Mouse (Mus musculus) limb, embryonic 13.5 days (tissue): ENCODE data around the gene Smok2b. TPM values are rescaled to one million over a fixed set of nuclear protein-coding genes. Genes with fewer than 3 reads are reported as not detected.
"Not testable (repeated sequence)": the region's sequence is repeated elsewhere in the genome, so short reads cannot be mapped to it uniquely, and the experiment has no call there.

Source experiments
- ATAC-seq: fragments of 200-750 bp; cut with Nextera tagmentation; 2 replicates; pipeline ENCODE4 v1.8.0; 2017; ENCODE audit warnings: low read depth, moderate number of reproducible peaks, moderate TSS enrichment; ENCODE audit not compliant: low FRiP score
- H3K27ac ChIP-seq: fragments of 300-500 bp; sonication (generic); 2 replicates; pipeline ENCODE4 v1.5.1; 2015; ENCODE audit warnings: inconsistent platforms, mild to moderate bottlenecking, moderate library complexity
- H3K27me3 ChIP-seq: fragments of 300-500 bp; sonication (generic); 2 replicates; pipeline ENCODE4 v1.6.1; 2015; ENCODE audit warnings: mild to moderate bottlenecking, inconsistent platforms
- H3K36me3 ChIP-seq: fragments of 300-500 bp; sonication (generic); 2 replicates; pipeline ENCODE4 v1.6.1; 2015; ENCODE audit warnings: inconsistent platforms, mild to moderate bottlenecking, moderate library complexity
- H3K4me1 ChIP-seq: fragments of 300-500 bp; sonication (generic); 2 replicates; pipeline ENCODE4 v1.6.1; 2015; ENCODE audit warnings: inconsistent platforms
- H3K4me2 ChIP-seq: fragments of 300-500 bp; sonication (generic); replicated peaks from 2 replicates; pipeline ENCODE4 v1.6.1; 2015; ENCODE audit warnings: inconsistent platforms, mild to moderate bottlenecking, moderate library complexity
- H3K4me3 ChIP-seq: fragments of 300-500 bp; sonication (generic); 2 replicates; pipeline ENCODE4 v1.5.1; 2015; ENCODE audit warnings: moderate library complexity, mild to moderate bottlenecking, inconsistent platforms
- H3K9ac ChIP-seq: fragments of 300-500 bp; sonication (generic); 2 replicates; pipeline ENCODE4 v1.6.1; 2015; ENCODE audit warnings: mild to moderate bottlenecking, inconsistent platforms
- H3K9me3 ChIP-seq: fragments of 300-500 bp; sonication (generic); 2 replicates; pipeline ENCODE4 v1.6.1; 2016; ENCODE audit warnings: inconsistent platforms
- WGBS: fragments of 180-500 bp; shearing (Covaris S2); methylation state at CpG from one replicate; pipeline ENCODE4 v1.1.7; 2015; 5-methylcytosine and 5-hydroxymethylcytosine counted together
- polyA plus RNA-seq: library from polyadenylated mRNA; unstranded; fragments of >200 nt; fragmentation: Nextera tagmentation; extraction: Ambion mirVana; gene quantifications from 2 replicates; pipeline ENCODE4 v1.2.1, GENCODE M21; 2015

Smok2b gene
- polyA plus RNA-seq, 1 experiment from 2014 or later, result not detected

GRCm38 (mm10) chr17:13202453-13203107, 27.5 kb upstream of the Smok2b start:
- H3K4me3 ChIP-seq, H3K4me2 ChIP-seq, H3K27me3 ChIP-seq, H3K27ac ChIP-seq, H3K4me1 ChIP-seq, ATAC-seq, H3K9ac ChIP-seq, H3K36me3 ChIP-seq: not testable (repeated sequence)
- 70% methylated on average over 2 of the region's 3 CpGs for WGBS
- H3K9me3 ChIP-seq, result peaks cover 50% of the 10 kb centered on the region

GRCm38 (mm10) chr17:13205247-13205646, 24.8 kb upstream of the Smok2b start:
- H3K4me1 ChIP-seq, H3K27ac ChIP-seq, H3K9ac ChIP-seq, H3K27me3 ChIP-seq, H3K36me3 ChIP-seq, H3K4me3 ChIP-seq, H3K4me2 ChIP-seq, ATAC-seq: not testable (repeated sequence)
- WGBS, result 82% methylated on average over 1 of the region's 1 CpGs
- H3K9me3 ChIP-seq, result peaks cover 52% of the 10 kb centered on the region

- H3K4me3 ChIP-seq, result no peak overlapping the region
- WGBS, result 88% methylated on average over 2 of the region's 2 CpGs
- no peak overlapping the region for H3K27ac ChIP-seq
- no peak overlapping the region for H3K9ac ChIP-seq
- no peak overlapping the region for H3K4me2 ChIP-seq
- H3K36me3 ChIP-seq, result no peaks in the 10 kb centered on the region
- no peak; the same call in 1 of the 2 replicates for ATAC-seq
- H3K27me3 ChIP-seq, result no peaks in the 10 kb centered on the region
- peaks cover 51% of the 10 kb centered on the region for H3K9me3 ChIP-seq
- H3K4me1 ChIP-seq, result no peaks in the 10 kb centered on the region
Measured at GRCm38 (mm10) chr17:13206491-13206890, 23.6 kb upstream of the Smok2b start.

- H3K4me2 ChIP-seq, ATAC-seq, H3K4me3 ChIP-seq, H3K9ac ChIP-seq, H3K4me1 ChIP-seq, H3K27me3 ChIP-seq, H3K36me3 ChIP-seq, H3K27ac ChIP-seq: not testable (repeated sequence)
- peaks cover 67% of the 10 kb centered on the region for H3K9me3 ChIP-seq
Measured at GRCm38 (mm10) chr17:13208460-13208859, 21.6 kb upstream of the Smok2b start.

- 0 out of 2 replicates have a peak, but pooled peaks have one; percentile 18 for ATAC-seq
- 70% methylated on average over 7 of the region's 7 CpGs for WGBS
Measured at GRCm38 (mm10) chr17:13212136-13212850, 17.8 kb upstream of the Smok2b start.

GRCm38 (mm10) chr17:13214169-13214568, 15.9 kb upstream of the Smok2b start:
- H3K4me2 ChIP-seq, result no peak overlapping the region
- WGBS, result 63% methylated on average over 4 of the region's 4 CpGs
- H3K4me1 ChIP-seq, result no peaks in the 10 kb centered on the region
- no peak for ATAC-seq
- no peaks in the 10 kb centered on the region for H3K36me3 ChIP-seq
- H3K9me3 ChIP-seq, result peaks cover 94% of the 10 kb centered on the region
- no peak overlapping the region for H3K9ac ChIP-seq
- no peaks in the 10 kb centered on the region for H3K27me3 ChIP-seq
- H3K4me3 ChIP-seq, result no peak overlapping the region
- H3K27ac ChIP-seq, result no peak overlapping the region

More at GRCm38 (mm10) chr17:13212136-13212850, 17.8 kb upstream of the Smok2b start:
- Histone ChIP-seq H3K36me3 (no peaks in the 10 kb centered on the region), H3K4me2 (no peak overlapping the region), H3K9ac (no peak overlapping the region), H3K9me3 (peaks cover 86% of the 10 kb centered on the region), H3K4me1 (no peaks in the 10 kb centered on the region), H3K27me3 (no peaks in the 10 kb centered on the region), H3K27ac (no peak overlapping the region), H3K4me3 (no peak overlapping the region)

- 90% methylated on average over 2 of the region's 2 CpGs for WGBS
- ATAC-seq, result no peak
Measured at GRCm38 (mm10) chr17:13215595-13215994, 14.5 kb upstream of the Smok2b start.

GRCm38 (mm10) chr17:13220888-13221287, 9.2 kb upstream of the Smok2b start, which contains the start of gene Smok2a:
Gene Smok2a (plus strand): TSS chr17:13221188.
- Histone ChIP-seq H3K9ac (no peak within 1 kb of the TSS), H3K4me2 (no peak within 1 kb of the TSS), H3K36me3 (no peaks in the 10 kb centered on the region), H3K4me1 (no peaks in the 10 kb centered on the region), H3K27me3 (no peaks in the 10 kb centered on the region), H3K27ac (no peak within 1 kb of the TSS), H3K9me3 (peaks cover 85% of the 10 kb centered on the region), H3K4me3 (no peak within 1 kb of the TSS)
- WGBS, result 84% methylated on average over 3 of the region's 3 CpGs
- no peak for ATAC-seq

More at GRCm38 (mm10) chr17:13215595-13215994, 14.5 kb upstream of the Smok2b start:
- Histone ChIP-seq H3K36me3 (no peaks in the 10 kb centered on the region), H3K4me3 (no peak overlapping the region), H3K4me2 (no peak overlapping the region), H3K9me3 (peaks cover 99% of the 10 kb centered on the region), H3K27me3 (no peaks in the 10 kb centered on the region), H3K27ac (no peak overlapping the region), H3K9ac (no peak overlapping the region), H3K4me1 (no peaks in the 10 kb centered on the region)

- not testable (repeated sequence) for H3K4me1 ChIP-seq, H3K9ac ChIP-seq, H3K27ac ChIP-seq, H3K36me3 ChIP-seq, H3K4me3 ChIP-seq, H3K4me2 ChIP-seq, ATAC-seq, H3K27me3 ChIP-seq
- 90% methylated on average over 2 of the region's 2 CpGs for WGBS
- peaks cover 85% of the 10 kb centered on the region for H3K9me3 ChIP-seq
Measured at GRCm38 (mm10) chr17:13221921-13222320, 8.1 kb upstream of the Smok2b start.

- not testable (repeated sequence) for H3K4me2 ChIP-seq, H3K27me3 ChIP-seq, H3K27ac ChIP-seq, H3K4me1 ChIP-seq, H3K9ac ChIP-seq, H3K4me3 ChIP-seq, H3K36me3 ChIP-seq
- ATAC-seq, result peak; percentile 41
- 80% methylated on average over 4 of the region's 4 CpGs for WGBS
- peaks cover 54% of the 10 kb centered on the region for H3K9me3 ChIP-seq
Measured at GRCm38 (mm10) chr17:13239461-13239860, 9.4 kb downstream of the Smok2b start.

- H3K4me2 ChIP-seq, result not testable (repeated sequence)
- ATAC-seq, result 0 out of 2 replicates have a peak, but pooled peaks have one; percentile 42
Measured at GRCm38 (mm10) chr17:13240807-13241727, 11.0 kb downstream of the Smok2b start.

GRCm38 (mm10) chr17:13254786-13255185, 24.7 kb downstream of the Smok2b start:
- H3K4me2 ChIP-seq, H3K27ac ChIP-seq, H3K4me3 ChIP-seq, H3K36me3 ChIP-seq, H3K27me3 ChIP-seq, H3K4me1 ChIP-seq, H3K9ac ChIP-seq: not testable (repeated sequence)
- WGBS, result 68% methylated on average over 1 of the region's 5 CpGs
- ATAC-seq, result peak; percentile 53
- H3K9me3 ChIP-seq, result peaks cover 15% of the 10 kb centered on the region

More at GRCm38 (mm10) chr17:13240807-13241727, 11.0 kb downstream of the Smok2b start:
- H3K9ac ChIP-seq, H3K4me3 ChIP-seq, H3K4me1 ChIP-seq, H3K27me3 ChIP-seq, H3K36me3 ChIP-seq, H3K27ac ChIP-seq: not testable (repeated sequence)
- WGBS, result 87% methylated on average over 7 of the region's 13 CpGs
- peaks cover 41% of the 10 kb centered on the region for H3K9me3 ChIP-seq
